Mouse (Mus musculus) MEL-GATA-1-ER (cell line): Measurements from ENCODE around the gene Anks6.

ENCODE experiments used
- DNase-seq: peaks from one replicate; pipeline ENCODE4 v3.0.0-alpha.2; 2012; ENCODE audit warnings: low read depth; ENCODE audit errors: extremely low read depth

Gene Anks6

DNA sequence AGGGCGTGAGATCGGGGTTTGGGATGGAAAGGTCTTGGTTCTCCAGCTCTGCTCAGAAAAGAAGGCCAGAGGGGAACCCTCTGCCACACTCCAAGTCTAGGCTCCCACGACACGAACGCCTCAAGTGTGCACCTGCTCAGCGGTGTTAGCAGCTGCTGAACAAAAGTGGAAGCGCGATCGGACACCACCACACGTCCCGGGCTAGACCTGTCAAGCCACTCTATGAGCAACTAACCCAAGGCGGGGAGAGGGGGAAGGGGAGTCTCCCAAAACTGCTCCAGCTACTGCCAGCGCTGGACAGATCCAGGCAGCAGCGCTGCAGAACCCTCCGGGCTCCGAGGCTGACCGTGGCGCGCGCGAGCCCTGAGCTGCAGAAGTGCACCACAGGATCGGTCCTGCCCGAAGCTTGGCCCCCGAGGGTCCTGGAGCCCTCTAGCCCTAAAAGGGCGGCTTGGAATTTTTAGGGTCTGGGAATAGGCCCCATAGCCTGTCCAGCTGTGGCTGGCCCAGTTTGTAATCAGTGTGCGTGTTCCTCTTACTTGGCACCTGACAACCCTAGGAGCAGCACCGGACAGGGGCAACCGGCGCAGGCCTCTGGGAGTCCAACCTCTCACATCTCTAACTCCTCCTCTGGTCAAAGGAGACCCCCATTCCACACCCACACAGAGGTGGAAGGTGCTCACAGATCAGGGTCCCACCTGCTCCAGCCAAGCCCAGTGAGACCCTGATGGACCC, 66.8 kb downstream of the Anks6 start:
- DNase-seq = no peak

GRCm38 (mm10) chr4:46989842-46990241, 67.4 kb downstream of the Anks6 start:
- no peak for DNase-seq

DNA sequence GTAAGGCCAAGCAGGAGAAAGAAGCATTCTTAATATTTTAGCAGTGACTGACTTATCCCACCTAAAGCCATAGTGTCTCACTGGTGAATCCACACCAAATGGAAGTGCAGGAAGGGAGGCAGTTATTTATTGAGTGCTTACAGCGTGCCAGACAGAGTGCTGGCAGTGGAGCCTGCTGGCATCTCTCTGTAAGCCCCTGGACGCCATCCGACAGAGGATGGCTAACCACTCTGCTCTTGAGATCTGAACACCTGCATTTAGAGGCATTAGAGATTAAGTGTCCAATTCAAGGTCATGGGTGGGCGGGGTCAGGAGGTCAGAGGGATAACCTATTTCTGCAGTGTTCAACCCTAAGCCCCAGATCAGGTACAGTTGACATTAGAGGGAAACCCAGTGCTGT, 68.4 kb downstream of the Anks6 start:
- DNase-seq = no peak

- DNase-seq = no peak
Observed at GRCm38 (mm10) chr4:46988257-46988656, 69.0 kb downstream of the Anks6 start.

- DNase-seq = no peak
Observed at GRCm38 (mm10) chr4:46987809-46988208, 69.4 kb downstream of the Anks6 start.

- DNase-seq = no peak
Observed at GRCm38 (mm10) chr4:46986054-46986453, 71.2 kb downstream of the Anks6 start.

GRCm38 (mm10) chr4:46982912-46983311, 74.3 kb downstream of the Anks6 start:
- DNase-seq = no peak

- DNase-seq = no peak
Observed at GRCm38 (mm10) chr4:46982094-46982493, 75.1 kb downstream of the Anks6 start.

GRCm38 (mm10) chr4:46978371-46978770, 78.9 kb downstream of the Anks6 start:
- DNase-seq = no peak

DNA sequence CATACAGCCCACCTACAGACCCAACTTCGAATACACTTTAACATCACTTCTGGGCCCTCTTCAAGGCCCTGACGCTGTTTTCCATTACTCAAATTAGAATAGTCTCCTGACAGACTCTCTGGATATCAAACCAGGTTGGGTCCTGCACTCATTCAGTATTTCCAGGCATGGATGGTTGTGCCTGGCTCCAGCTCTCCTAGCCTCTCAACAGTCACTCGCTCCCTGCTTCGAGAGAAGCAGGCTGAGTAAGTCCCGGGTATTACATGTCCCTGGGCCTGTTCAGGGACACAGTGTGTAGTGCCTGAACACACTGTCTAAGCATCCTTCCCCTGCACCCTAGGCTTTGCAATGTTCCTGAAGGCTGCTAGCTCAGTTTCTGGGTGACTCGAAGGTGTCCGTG, 80.1 kb downstream of the Anks6 start:
- no peak for DNase-seq

DNA sequence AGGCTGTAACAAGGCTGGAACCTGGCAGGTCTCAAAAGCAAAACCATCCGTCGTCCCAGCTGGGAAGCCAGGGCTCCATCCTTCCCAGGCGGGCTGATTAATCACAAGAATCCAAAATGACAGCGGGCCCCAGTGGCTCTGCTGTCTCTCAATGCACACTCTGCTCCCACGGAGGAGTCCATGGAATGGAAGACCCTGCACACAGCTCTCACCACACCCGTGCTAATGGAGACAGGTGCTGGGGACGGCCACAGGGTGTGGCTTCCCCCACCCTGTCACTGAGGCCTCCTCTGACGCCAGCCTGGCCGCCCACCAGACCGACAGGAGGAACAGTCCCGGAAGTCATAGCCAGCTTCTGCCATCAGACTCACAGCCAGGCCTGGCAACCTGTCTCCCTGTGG, 80.6 kb downstream of the Anks6 start:
- DNase-seq = no peak

GRCm38 (mm10) chr4:46973322-46973721, 83.9 kb downstream of the Anks6 start:
- no peak for DNase-seq

- no peak for DNase-seq
Observed at GRCm38 (mm10) chr4:46967981-46968380, 89.2 kb downstream of the Anks6 start.

DNA sequence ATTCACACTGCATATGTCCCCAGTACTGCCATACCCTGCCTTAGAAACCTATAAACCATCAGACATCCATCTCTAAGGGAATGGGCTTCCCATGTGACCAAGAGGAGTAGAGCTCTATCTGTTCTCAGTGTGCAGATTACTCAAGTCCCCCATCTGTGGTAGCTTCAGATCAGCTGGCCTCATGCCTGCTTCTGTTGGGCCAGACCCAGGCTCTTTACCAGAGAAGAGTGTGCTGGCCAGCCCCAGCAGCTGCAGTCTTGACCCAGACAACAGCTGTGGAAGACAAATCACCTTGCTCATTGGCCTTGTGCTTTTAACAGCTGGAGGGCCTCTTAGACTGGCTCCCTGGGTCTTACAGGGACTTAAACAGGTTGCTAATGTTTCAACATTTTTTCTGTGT, 90.7 kb downstream of the Anks6 start:
- DNase-seq = no peak
